Mouse (Mus musculus): ENCODE results near the gene C1qtnf7. TPM values are rescaled to one million over a fixed set of nuclear protein-coding genes. Genes with fewer than 3 reads are reported as not detected.

Gene C1qtnf7
- 1 to 10 TPM; 1.2 to 1.6 TPM for total RNA-seq (2021)

DNA sequence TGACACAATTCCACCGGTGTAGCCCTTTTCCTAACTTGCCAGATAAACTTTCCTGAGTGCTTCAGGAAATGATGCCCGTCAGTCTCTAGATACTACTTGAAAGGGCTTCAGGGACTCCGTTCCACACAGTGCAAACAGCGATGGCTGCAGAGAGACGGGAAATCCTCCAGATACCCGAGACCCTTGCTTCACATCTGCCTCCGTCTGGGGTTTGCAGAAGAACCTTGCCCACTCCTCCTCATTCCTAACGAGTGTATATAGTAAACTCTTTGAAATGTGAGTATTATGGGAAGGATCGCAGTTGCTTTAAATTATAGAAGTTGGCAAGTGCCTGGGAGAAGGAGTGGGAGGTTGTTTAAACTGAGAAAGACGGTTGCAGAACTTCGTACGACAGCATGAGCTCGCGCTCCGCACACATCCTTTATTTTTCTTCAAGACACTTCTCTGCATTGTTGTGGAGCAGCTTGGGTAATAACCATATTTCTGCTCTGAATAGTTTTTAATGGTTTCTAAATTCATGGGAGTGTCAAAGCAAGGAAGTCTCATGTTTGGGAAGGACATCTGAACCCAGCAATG lies at the start of gene C1qtnf7:
C1qtnf7 (plus strand) TSS at position 138 of the 576 bp plus-strand sequence.
- intact Hi-C loops (cut with DNase I) = no loop called here
- no peak for DNase-seq

- DNase-seq = no peak
- intact Hi-C loops (cut with DNase I) = no loop called here
These were observed 48.6 kb upstream of the C1qtnf7 start for GRCm38 (mm10) chr5:43466762-43467161.

GRCm38 (mm10) chr5:43467214-43467613 lies 48.1 kb upstream of the C1qtnf7 start:
- intact Hi-C loops (cut with DNase I) = no loop called here
- DNase-seq = no peak

GRCm38 (mm10) chr5:43468937-43469336 lies 46.4 kb upstream of the C1qtnf7 start:
- DNase-seq = no peak
- intact Hi-C loops (cut with DNase I) = no loop called here

- intact Hi-C loops (cut with DNase I) = no loop called here
- no peak for DNase-seq
These were observed 37.4 kb upstream of the C1qtnf7 start for GRCm38 (mm10) chr5:43477953-43478352.

DNA sequence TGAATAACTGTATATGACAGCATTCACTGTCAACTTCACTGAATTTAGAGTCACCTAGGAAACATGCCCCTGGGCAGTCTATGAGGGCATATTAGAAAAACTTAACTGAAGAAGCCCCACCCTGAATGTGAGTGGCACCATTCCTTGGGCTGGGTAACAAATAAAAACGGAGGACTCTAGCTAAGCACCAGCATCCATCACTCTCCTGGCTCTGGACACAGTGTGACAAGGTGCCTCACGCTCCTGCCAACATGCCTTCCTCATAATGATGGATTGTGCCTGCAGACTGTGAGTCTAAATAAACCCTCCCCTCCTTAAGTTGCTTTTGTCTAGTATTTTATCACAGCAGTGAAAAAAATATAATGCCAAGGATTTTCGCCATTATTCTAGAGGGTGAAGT lies 35.3 kb upstream of the C1qtnf7 start:
- intact Hi-C loops (cut with DNase I) = no loop called here

GRCm38 (mm10) chr5:43480786-43481185 lies 34.6 kb upstream of the C1qtnf7 start:
- intact Hi-C loops (cut with DNase I) = no loop called here
- DNase-seq = no peak

More for the DNA sequence above, 35.3 kb upstream of the C1qtnf7 start:
- DNase-seq = no peak

- intact Hi-C loops (cut with DNase I) = no loop called here
- no peak for DNase-seq
These were observed 33.5 kb upstream of the C1qtnf7 start for GRCm38 (mm10) chr5:43481824-43482223.

DNA sequence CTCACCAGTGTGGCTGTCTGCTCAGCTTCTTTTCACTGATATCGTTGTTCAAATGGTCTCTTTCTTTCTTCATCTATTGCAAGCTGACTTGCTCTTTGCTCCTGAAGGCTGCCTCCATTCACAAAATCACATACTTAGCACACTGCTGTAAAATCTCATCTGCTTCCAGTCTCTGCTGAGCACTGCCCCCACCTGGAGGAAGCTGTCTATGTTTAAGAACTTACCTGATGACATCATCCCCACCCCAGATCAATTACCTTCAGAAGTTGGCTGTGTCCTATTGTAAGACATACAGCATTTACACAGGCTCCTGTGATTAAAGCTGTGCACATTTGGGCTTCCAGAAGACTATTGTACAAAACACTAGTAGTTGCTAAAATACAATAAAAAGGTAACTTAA lies 13.5 kb upstream of the C1qtnf7 start:
- no peak for DNase-seq
- intact Hi-C loops (cut with DNase I) = no loop called here

GRCm38 (mm10) chr5:43504243-43504786 lies 11.0 kb upstream of the C1qtnf7 start:
- DNase-seq = no peak
- intact Hi-C loops (cut with DNase I) = no loop called here

DNA sequence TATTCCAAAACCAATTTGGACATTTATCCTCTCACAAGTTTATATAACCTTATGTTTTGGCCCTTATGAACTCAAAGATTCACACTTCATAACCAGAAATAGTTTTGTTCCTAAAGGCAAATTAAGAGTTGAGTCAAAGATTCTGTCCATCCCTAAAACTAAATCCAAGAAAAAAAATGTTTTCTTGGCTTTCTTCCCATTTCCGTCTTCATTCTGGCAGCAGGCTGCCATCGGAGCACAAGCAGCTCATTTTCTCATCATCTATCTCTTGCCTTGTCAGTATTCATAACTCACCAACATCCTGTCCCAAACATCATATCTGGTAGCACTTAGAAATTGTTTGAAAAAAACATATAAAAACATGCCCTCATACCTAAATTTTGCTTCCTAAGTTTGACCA lies 6.9 kb upstream of the C1qtnf7 start:
- intact Hi-C loops (cut with DNase I) = no loop called here
- no peak for DNase-seq

- intact Hi-C loops (cut with DNase I) = no loop called here
- DNase-seq = no peak
These were observed 6.4 kb upstream of the C1qtnf7 start for GRCm38 (mm10) chr5:43508892-43509291.

- intact Hi-C loops (cut with DNase I) = no loop called here
- DNase-seq = no peak
These were observed 4.2 kb upstream of the C1qtnf7 start for GRCm38 (mm10) chr5:43511126-43511525.

DNA sequence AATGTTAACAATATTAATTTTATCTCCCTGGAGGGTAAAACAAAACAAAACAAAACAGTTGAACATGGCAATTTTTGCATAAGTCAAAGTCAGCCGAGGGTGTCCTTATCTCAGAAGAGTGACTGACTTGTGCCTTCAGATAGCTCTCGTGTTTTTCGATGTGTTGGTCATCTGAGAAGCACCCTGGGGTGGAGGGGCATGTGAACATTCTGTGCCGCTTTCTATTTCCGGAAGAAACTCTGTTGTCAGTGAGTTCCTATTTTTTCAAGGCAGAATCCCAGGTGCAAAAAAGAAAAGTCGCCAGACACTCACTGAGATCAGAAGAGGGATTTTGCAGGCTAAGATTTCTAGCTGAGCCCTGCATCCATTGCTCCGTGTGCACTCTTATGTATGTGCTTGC lies 1.2 kb downstream of the C1qtnf7 start:
- DNase-seq = no peak
- intact Hi-C loops (cut with DNase I) = no loop called here

DNA sequence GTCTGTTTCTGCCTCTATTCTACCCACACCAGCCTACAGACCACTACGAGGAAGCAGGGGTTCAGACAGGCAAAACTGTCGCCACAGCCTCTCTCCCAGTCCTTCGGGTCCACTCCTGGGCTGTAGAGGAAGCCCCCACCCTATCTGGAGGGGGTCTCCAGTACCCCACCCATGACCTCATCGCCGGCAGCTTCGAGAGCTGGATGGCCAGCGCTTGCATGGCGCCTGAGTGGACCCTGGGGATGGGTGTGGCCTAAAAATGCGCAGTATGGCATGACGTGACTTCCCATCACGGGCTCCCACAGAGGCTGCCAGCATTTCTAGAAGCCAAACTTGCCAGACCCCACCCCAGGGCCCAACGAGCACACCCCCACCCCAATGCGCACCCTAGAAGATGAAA lies 2.0 kb downstream of the C1qtnf7 start:
- intact Hi-C loops (cut with DNase I) = no loop called here
- DNase-seq = no peak

- intact Hi-C loops (cut with DNase I) = no loop called here
- DNase-seq = no peak
These were observed 4.6 kb downstream of the C1qtnf7 start for GRCm38 (mm10) chr5:43519905-43520304.

GRCm38 (mm10) chr5:43521369-43521768 lies 6.0 kb downstream of the C1qtnf7 start:
- intact Hi-C loops (cut with DNase I) = no loop called here
- DNase-seq = no peak

DNA sequence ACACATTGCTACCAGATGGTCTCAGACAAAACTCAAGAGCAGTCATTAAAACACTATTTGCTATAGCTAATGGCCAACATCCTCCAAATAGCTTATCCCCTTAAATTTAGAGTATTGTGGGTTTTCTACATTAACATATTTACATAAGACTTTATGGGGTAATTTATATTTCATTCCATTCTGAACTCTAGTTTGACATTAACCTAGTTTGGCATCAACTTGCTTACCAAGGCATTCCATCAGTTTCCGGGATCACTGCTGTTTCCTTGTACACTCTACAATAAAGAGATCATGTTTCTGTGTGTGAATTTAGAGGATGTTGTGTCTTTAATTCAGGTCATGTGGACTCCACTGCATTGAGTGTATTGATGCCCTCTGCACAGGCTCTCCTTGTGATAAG lies 7.5 kb downstream of the C1qtnf7 start:
- intact Hi-C loops (cut with DNase I) = no loop called here
- no peak for DNase-seq

- DNase-seq = peak; percentile 23
- intact Hi-C loops (cut with DNase I) = no loop called here
These were observed 11.7 kb downstream of the C1qtnf7 start for GRCm38 (mm10) chr5:43526874-43527584.

DNA sequence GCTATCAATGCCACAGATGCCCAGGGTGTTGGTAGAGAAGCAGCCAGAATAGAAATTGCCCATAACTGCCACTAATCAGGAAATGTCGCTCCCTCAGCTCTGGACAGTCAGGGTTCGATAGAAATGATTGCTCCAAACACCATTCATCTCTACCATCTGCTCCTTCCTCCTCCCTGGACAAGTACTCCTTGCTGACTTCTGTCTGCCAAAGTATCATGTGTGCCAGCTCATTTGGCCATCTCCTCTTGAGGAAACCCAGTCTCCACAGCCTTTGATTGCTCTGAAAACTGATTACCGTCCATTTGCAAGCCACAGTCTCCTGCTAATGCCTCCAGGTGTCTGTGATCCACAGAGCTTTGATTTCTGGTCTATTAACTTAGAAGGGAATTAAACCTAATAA lies 14.8 kb downstream of the C1qtnf7 start:
- intact Hi-C loops (cut with DNase I) = no loop called here

GRCm38 (mm10) chr5:43530886-43531285 lies 15.5 kb downstream of the C1qtnf7 start:
- intact Hi-C loops (cut with DNase I) = no loop called here
- no peak for DNase-seq

More for the DNA sequence above, 14.8 kb downstream of the C1qtnf7 start:
- peak; percentile 19 for DNase-seq

Data from left cerebral cortex, postnatal 4 days (tissue).